Mouse (Mus musculus) spleen, postnatal 4 days (tissue): ENCODE results near the gene Ugt1a2.
A peak's percentile ranks its signal among the peaks of the same experiment; 100 is the strongest.

Experiments used
- DNase-seq, 2 experiments: peaks; one replicate each; pipeline ENCODE4 v3.0.0; 2022; ENCODE audit warnings: low spot score in 2 of 2

Ugt1a2 gene

GRCm38 (mm10) chr1:88256886-88257663, 56.7 kb downstream of the Ugt1a2 start:
- no peak for DNase-seq

GRCm38 (mm10) chr1:88257681-88258080, 57.3 kb downstream of the Ugt1a2 start:
- no peak for DNase-seq

DNA sequence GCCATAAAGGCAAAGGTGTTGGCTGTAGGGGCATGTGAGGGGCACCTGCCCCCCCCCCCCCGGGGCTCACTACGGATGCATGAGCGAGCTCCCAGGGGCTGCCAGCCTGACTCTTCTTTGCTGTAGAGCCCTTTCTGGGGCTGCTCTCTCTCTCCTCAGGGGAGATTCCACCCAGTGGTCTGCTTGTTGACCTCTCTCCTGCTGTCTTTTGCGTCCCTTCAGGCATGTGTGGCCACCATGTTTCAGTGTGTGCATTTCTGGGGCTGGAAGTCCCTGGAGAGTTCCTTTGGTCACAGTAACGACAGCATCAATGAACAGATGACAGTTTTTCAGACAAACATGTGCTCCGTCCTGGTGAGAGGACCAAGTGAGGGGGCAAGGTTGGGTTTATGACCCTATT, 58.0 kb downstream of the Ugt1a2 start:
- DNase-seq: no peak

GRCm38 (mm10) chr1:88258881-88259642, 58.7 kb downstream of the Ugt1a2 start:
- no peak for DNase-seq

GRCm38 (mm10) chr1:88259643-88260024, 59.2 kb downstream of the Ugt1a2 start:
- no peak for DNase-seq

DNA sequence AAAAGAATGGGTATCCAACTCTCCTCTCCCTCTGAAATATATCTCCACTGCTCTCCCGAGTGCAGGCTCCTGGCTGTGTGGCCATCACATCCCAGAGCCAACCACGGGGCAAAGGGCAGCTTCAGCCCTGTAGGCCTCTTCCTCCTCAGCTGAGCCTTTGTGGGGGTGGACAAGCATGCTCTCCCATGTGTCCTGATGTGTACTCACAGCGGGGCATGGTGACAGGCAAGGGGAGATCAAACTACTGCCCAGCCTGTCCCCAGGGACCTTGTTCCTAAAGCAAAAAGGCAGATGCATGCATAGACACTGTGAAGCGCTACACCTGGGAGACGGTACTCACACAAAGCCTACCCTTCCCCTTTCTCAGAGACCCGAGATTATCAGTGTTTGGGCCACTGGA, 59.7 kb downstream of the Ugt1a2 start:
- peak; percentile 58 to 87 for DNase-seq

DNA sequence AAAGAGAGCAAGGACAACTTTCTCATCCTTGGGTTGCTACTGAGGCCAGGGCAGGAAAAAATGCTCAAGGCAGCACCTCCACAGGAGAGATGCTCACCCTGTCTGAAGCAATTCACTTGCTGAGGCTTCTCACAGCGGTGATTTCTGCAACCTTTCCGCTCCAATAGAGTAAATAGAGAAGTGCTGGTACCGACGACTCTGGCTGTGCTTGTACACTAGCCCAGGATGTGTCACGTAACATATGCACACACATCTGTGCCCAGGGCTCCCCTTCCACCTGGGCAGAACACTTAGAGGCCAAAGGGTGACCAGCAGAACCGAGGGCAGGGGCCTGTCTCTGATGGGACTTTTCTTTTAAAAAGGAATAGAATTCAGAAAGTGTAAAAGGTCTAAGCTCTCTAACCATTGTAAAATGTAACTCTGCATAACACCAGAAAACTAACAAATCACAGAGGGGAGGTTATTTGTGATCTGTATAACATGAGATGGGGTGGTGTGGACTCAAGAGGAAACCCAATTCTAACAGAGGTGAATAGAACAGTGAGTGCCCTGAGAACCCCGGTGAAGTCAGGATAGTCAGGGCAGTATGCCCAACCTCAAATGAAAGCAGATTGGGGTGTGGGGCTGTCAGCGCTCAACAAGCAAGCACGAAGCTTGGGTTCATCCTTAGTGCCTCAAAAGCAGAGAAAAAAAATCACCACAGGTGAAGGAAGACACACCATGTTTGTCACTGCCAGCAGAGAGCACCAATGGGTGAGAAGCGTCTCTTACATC, 60.4 kb downstream of the Ugt1a2 start:
- DNase-seq: no peak

- no peak for DNase-seq
Measured at GRCm38 (mm10) chr1:88261706-88262105, 61.3 kb downstream of the Ugt1a2 start.

DNA sequence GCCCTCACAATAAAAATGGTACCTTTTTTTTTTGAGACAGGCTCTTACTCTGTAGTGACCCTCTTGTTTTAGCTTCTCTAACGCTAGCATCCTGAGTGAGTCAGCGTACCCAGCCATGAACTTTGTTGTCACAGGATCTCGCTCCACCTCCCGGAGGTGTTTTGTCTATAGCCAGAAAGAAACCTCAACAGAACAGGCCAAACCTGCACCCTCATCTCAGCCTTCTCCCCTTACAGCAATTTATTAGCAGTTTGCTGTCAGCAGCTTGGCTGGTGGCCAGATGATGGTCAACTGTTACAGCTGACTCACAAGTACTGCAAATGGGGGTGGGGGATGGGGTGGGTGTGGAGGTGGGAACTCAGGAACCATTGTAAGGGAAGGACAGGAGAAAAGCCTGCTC, 61.9 kb downstream of the Ugt1a2 start:
- no peak for DNase-seq

- DNase-seq: no peak
Measured at GRCm38 (mm10) chr1:88262961-88263360, 62.6 kb downstream of the Ugt1a2 start.

DNA sequence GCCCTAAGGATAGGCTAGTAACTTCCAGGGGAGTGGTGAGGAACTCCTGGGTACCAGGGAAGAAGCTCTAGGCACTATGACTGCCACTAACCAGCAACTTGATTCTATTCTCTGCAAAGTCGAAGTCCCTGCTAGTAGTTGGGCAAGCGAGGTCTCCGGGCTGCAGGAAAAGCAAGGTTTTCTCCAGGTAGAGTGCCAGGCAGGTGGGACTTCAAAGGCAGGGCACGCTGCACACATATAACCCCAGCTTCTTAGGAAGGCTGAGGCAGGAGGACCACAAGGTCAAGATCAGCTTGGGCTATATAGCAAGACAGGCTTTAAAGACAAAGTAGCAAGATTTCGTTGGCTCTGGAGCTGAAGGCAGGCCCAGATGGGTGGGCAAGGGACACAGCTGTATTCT, 63.4 kb downstream of the Ugt1a2 start:
- no peak for DNase-seq

- no peak for DNase-seq
Measured at GRCm38 (mm10) chr1:88264237-88264868, 64.0 kb downstream of the Ugt1a2 start.

GRCm38 (mm10) chr1:88264869-88265240, 64.5 kb downstream of the Ugt1a2 start:
- DNase-seq: no peak

DNA sequence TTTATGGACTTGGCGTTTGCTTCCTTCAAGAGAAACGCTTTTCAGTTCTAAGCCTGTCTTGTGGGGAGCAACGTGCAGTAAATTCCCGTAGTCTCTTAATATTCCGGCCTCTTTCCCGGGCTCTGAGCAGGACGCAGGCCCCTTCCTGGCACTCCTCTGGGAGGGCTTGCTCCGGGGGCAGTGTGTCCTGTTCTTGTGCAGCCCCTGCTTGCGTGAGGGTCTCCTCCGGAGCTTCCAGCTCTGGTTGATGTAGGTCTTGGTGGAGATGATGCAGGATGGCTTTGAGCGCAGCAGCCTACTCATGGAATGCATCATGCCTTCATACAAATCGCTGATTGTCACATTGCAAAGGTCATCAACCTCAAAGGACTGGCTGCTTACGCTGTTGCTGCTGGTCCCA, 65.7 kb downstream of the Ugt1a2 start:
- no peak for DNase-seq

GRCm38 (mm10) chr1:88267489-88267888, 67.1 kb downstream of the Ugt1a2 start:
- no peak for DNase-seq

DNA sequence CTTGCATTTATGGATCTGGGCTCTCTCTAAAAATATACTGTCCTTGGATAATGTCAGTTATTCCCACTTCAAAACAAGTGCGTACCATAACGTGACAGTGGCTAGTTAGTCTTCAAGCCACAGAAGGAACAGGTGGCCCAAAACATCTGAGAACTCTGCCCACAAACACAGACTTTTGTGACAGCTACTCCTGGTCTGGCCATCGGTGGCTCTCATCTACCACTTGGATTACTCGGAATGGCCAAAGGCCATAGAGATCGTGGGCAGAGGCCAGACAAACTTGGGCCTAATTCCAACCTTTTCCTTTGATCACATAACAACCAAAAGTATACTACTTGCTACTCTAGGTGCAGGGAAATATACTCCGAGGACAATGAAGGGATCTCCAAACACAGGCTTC, 67.7 kb downstream of the Ugt1a2 start:
- DNase-seq: no peak
